Mouse (Mus musculus) spleen, embryonic (tissue): ENCODE data around the gene Cep128.
"Not testable (repeated sequence)": the region's sequence is repeated elsewhere in the genome, so short reads cannot be mapped to it uniquely, and the experiment has no call there.

ENCODE experiments used
- CTCF ChIA-PET: fragments of 350-600 bp; sonication (Branson Sonifier 250); formaldehyde crosslinking; loops from one replicate; lab custom pipeline; 2022; lab: Charles Lee

Gene Cep128

DNA sequence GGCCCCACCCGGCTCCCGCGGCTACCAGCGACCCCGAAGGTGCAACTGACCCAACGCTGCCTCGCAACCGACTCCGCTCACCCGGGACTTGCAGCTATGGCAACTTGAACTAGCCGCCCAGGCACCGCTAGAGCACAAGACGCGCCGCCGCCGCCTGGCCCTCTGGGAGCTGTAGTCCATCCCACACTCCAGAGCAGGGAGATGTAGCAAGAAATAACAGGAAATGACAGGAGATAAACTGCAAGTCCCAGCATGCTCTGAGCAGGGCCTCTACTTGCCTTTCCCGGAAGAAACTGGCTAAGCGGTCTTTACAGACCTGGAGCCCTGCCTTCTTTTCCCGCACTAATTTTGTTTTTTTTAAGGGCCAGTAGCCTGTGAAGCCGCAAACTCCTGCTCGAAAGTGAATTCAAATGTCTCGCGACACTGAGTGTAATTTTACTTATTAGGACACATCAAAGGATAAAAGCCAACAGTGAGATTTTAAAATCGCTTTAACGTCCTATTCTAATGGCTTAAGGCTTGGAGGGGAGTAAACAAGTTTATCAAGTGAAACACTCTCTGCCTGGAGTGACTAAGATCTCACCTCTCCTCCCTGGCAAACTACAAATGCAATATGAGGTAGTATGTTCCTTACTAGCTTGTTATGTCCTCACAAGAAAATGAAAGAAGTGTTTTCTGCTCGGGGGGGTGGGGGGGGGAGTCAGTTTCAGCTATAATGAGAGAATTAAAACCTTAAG is at the start of gene Cep128, which contains the start of gene Tshr:
Gene Cep128 (minus strand): TSS at position 129 of the 737 bp plus-strand sequence.
Gene Tshr (plus strand): TSS at position 283 of the 737 bp plus-strand sequence.
- CTCF ChIA-PET: no interaction called here

- CTCF ChIA-PET: no interaction called here
Observed at GRCm38 (mm10) chr12:91427129-91427528, 42.9 kb upstream of the Cep128 start.

GRCm38 (mm10) chr12:91426499-91426898 is 42.3 kb upstream of the Cep128 start:
- CTCF ChIA-PET: no interaction called here

- CTCF ChIA-PET: no interaction called here
Observed at GRCm38 (mm10) chr12:91423125-91423820, 39.1 kb upstream of the Cep128 start.

- CTCF ChIA-PET: no interaction called here
Observed at GRCm38 (mm10) chr12:91421272-91421671, 37.1 kb upstream of the Cep128 start.

DNA sequence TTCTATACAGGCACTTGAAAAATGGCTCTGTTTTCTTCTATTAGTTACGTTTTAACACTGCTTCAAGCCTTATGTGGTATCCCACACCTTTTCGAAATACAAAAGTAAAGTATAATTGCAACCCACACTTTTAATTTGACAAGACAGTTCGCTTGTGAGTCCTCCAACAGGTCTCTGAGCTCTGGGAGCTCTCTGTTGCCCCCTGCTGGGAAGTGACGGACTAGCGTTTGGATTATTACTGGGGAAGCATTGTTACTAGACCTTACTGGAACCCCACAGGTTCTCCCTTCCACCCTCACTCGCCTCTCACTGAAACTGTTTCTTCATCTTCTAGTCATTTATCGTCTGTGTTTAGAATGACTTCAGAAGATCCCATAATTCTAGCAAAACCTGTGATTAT is 34.6 kb upstream of the Cep128 start:
- CTCF ChIA-PET: no interaction called here

- CTCF ChIA-PET: no interaction called here
Observed at GRCm38 (mm10) chr12:91416828-91417227, 32.6 kb upstream of the Cep128 start.

- CTCF ChIA-PET: no interaction called here
Observed at GRCm38 (mm10) chr12:91415112-91415511, 30.9 kb upstream of the Cep128 start.

GRCm38 (mm10) chr12:91412461-91413182 is 28.4 kb upstream of the Cep128 start:
- CTCF ChIA-PET: no interaction called here

- CTCF ChIA-PET: no interaction called here
Observed at GRCm38 (mm10) chr12:91410306-91410705, 26.1 kb upstream of the Cep128 start.

DNA sequence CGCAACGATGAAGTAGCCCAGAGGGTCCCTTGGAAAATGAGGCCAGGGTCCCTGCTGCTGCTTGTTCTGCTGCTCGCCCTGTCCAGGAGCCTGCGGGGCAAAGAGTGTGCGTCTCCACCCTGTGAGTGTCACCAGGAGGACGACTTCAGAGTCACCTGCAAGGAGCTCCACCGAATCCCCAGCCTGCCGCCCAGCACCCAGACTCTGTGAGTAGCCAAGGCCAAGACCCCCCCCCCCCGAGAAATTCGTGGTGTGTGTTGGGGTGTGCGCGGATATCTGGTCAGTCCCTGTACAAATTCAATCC is 16.8 kb upstream of the Cep128 start:
- CTCF ChIA-PET: no interaction called here

GRCm38 (mm10) chr12:91400232-91401048 is 16.2 kb upstream of the Cep128 start:
- CTCF ChIA-PET: no interaction called here

GRCm38 (mm10) chr12:91383516-91384264 is 519 bp downstream of the Cep128 start:
- CTCF ChIA-PET: no interaction called here

- CTCF ChIA-PET: no interaction called here
Observed at GRCm38 (mm10) chr12:91369173-91369572, 15.0 kb downstream of the Cep128 start.

GRCm38 (mm10) chr12:91353783-91354182 is 30.4 kb downstream of the Cep128 start:
- CTCF ChIA-PET: no interaction called here

DNA sequence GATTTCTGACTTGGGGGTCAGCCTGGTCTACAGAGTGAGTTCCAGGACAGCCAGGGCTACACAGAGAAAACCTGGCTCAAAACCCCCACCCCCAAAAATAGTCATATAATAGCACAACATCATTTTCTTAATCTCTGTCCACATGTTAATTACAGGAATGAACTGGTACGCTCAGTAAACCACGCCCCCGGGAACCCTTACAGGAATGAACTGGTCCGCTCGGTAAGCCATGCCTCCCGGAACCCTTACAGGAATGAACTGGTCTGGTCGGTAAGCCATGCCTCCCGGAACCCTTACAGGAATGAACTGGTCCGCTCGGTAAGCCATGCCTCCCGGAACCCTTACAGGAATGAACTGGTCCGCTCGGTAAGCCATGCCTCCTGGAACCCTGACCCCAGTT is 45.6 kb downstream of the Cep128 start:
- CTCF ChIA-PET: not testable (repeated sequence)

GRCm38 (mm10) chr12:91327527-91327926 is 56.7 kb downstream of the Cep128 start:
- CTCF ChIA-PET: interaction anchor here (0.6 kb wide), 1 partner anchor 770 kb away, joined by 3 read pairs; no protein-coding TSS in a partner anchor

- CTCF ChIA-PET: no interaction called here
Observed at GRCm38 (mm10) chr12:91326104-91326503, 58.1 kb downstream of the Cep128 start.

DNA sequence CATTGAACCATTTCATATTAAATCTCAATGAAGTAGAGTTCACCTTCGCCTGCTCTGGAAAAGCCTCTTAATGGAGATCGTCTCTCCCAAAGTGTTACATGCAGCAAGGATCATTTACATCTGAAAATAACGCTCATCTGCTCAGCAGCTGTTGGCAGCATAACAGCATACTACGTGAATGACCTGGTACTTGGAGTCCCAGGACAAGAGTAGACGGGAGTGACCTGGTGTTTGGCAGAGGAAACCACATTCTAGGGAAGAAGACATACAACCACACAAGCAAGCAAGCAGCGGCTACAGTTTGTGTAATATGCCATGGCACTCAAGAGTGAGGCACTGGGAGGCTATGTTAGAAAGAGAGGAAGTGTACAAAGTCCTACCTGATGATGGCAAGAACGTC is 69.2 kb downstream of the Cep128 start:
- CTCF ChIA-PET: no interaction called here

- CTCF ChIA-PET: no interaction called here
Observed at GRCm38 (mm10) chr12:91313974-91314587, 70.1 kb downstream of the Cep128 start.

DNA sequence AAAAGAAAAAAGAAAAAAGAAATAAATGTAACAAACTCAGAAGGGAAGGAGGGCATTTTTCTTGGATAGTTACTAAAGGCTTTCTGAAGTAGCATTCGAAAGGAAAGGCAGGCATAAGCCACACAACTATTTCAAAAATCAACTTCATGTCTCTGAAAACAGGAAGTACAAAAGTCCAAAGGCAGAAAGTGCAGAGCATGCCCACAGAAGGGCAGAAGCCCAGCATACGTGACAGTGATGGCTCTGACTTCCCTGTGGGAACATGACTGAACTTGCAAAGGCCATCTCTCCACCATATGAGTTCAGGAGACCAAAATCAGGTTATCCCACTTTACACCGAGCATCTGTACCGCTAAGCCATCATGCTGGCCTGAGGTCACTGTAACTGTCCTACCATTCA is 71.6 kb downstream of the Cep128 start:
- CTCF ChIA-PET: no interaction called here
